ENCODE assay signal across 21 mouse cellular contexts in genomic region chr14:34341993-34342392, GRCm38 (mm10). TPM values are rescaled to one million over a fixed set of nuclear protein-coding genes. Genes with fewer than 3 reads are reported as not detected.
"Had no signal": no experiment of that assay in that cellular context is flagged by ENCODE, and none has a peak within 500 bp of the region (broad histone marks: within the 10 kb centered on the region; RNA-seq: fewer than 3 reads in every experiment).

No protein-coding gene starts in this region.

- H3K9ac ChIP-seq: lung, embryonic 14.5 days; midbrain, embryonic 12.5 days; midbrain, embryonic 15.5 days; neural tube, embryonic 12.5 days; stomach, embryonic 15.5 days had no signal

- H3K4me1 ChIP-seq: midbrain, embryonic 12.5 days; midbrain, embryonic 15.5 days; neural tube, embryonic 12.5 days; stomach, embryonic 15.5 days had no signal

- H3K27me3 ChIP-seq: midbrain, embryonic 12.5 days; midbrain, embryonic 15.5 days; neural tube, embryonic 12.5 days; stomach, embryonic 15.5 days had no signal

- H3K4me3 ChIP-seq: midbrain, embryonic 12.5 days; midbrain, embryonic 15.5 days; neural tube, embryonic 12.5 days; stomach, embryonic 15.5 days had no signal

- ATAC-seq: midbrain, embryonic 15.5 days had no signal

- DNase-seq: lung, adult 18-20 months; lung, embryonic 14.5 days; lung, postnatal 10 days; lung, postnatal 4 days; right cerebral cortex, postnatal 14 days; thymus, adult 2 months; thymus, postnatal 25 days; thymus, postnatal 4 days had no signal

- H3K4me2 ChIP-seq: lung, embryonic 14.5 days; midbrain, embryonic 12.5 days; midbrain, embryonic 15.5 days; neural tube, embryonic 12.5 days; stomach, embryonic 15.5 days had no signal

- H3K9me3 ChIP-seq: midbrain, embryonic 12.5 days; midbrain, embryonic 15.5 days; neural tube, embryonic 12.5 days; stomach, embryonic 15.5 days had no signal

- H3K27ac ChIP-seq: midbrain, embryonic 12.5 days; midbrain, embryonic 15.5 days; neural tube, embryonic 12.5 days; stomach, embryonic 15.5 days; stomach, postnatal 0 days had no signal

RNA-seq across cellular contexts. Expression of gene Fam25c, which starts 13.2 kb away (rescaled TPM):
- total RNA-seq: megakaryocyte, adult 5-6 weeks; midbrain, postnatal 0 days; monocyte, adult 5-6 weeks; neutrophil, adult 5-6 weeks had no signal
- polyA plus RNA-seq: lung, embryonic 14.5 days; lung, embryonic 16.5 days; midbrain, embryonic 12.5 days; midbrain, embryonic 15.5 days; midbrain, postnatal 0 days; neural tube, embryonic 12.5 days; neural tube, embryonic 14.5 days; spleen, adult 2 months; testis, adult 2 months had no signal

RNA-seq across cellular contexts. Expression of gene Sncg, which starts 32.6 kb away (rescaled TPM):
- total RNA-seq: megakaryocyte, adult 5-6 weeks; monocyte, adult 5-6 weeks; neutrophil, adult 5-6 weeks had no signal

RNA-seq across cellular contexts. Expression of gene Mmrn2, which starts 33.3 kb away (rescaled TPM):
- total RNA-seq: megakaryocyte, adult 5-6 weeks; monocyte, adult 5-6 weeks; neutrophil, adult 5-6 weeks had no signal
